Mouse (Mus musculus): ENCODE measurements around the gene Tapt1.
A peak's percentile ranks its signal among the peaks of the same experiment; 100 is the strongest.

Gene Tapt1

GRCm38 (mm10) chr5:44234606-44235005 lies 8.2 kb upstream of the Tapt1 start:
- DNase-seq (ENCODE audit: low spot score in 2 of 2), result no peak

GRCm38 (mm10) chr5:44233933-44234332 lies 7.5 kb upstream of the Tapt1 start:
- DNase-seq (ENCODE audit: low spot score in 2 of 2), result no peak

- DNase-seq (ENCODE audit: low spot score in 2 of 2), result no peak
Observed at GRCm38 (mm10) chr5:44228756-44229155, 2.3 kb upstream of the Tapt1 start.

- DNase-seq (ENCODE audit: low spot score in 2 of 2), result no peak
Observed at GRCm38 (mm10) chr5:44228323-44228722, 1.9 kb upstream of the Tapt1 start.

GRCm38 (mm10) chr5:44227462-44227840 lies 1.0 kb upstream of the Tapt1 start:
- no peak for DNase-seq (ENCODE audit: low spot score in 2 of 2)

GRCm38 (mm10) chr5:44225911-44226520 lies 410 bp downstream of the Tapt1 start:
- DNase-seq (ENCODE audit: low spot score in 2 of 2), result peak; percentile 15 to 38

- DNase-seq (ENCODE audit: low spot score in 2 of 2), result no peak
Observed at GRCm38 (mm10) chr5:44224916-44225600, 1.4 kb downstream of the Tapt1 start.

- DNase-seq (ENCODE audit: low spot score in 2 of 2), result peak; percentile 24 to 40
Observed at GRCm38 (mm10) chr5:44224251-44224650, 2.2 kb downstream of the Tapt1 start.

GRCm38 (mm10) chr5:44223341-44223881 lies 3.0 kb downstream of the Tapt1 start:
- DNase-seq (ENCODE audit: low spot score in 2 of 2), result no peak

GRCm38 (mm10) chr5:44220430-44220829 lies 6.0 kb downstream of the Tapt1 start:
- DNase-seq (ENCODE audit: low spot score in 2 of 2), result no peak

GRCm38 (mm10) chr5:44219871-44220270 lies 6.6 kb downstream of the Tapt1 start:
- no peak for DNase-seq (ENCODE audit: low spot score in 2 of 2)

GRCm38 (mm10) chr5:44218483-44218882 lies 7.9 kb downstream of the Tapt1 start:
- DNase-seq (ENCODE audit: low spot score in 2 of 2), result no peak

- DNase-seq (ENCODE audit: low spot score in 2 of 2), result no peak
Observed at GRCm38 (mm10) chr5:44217685-44218041, 8.8 kb downstream of the Tapt1 start.

GRCm38 (mm10) chr5:44217041-44217684 lies 9.3 kb downstream of the Tapt1 start:
- DNase-seq (ENCODE audit: low spot score in 2 of 2), result no peak

GRCm38 (mm10) chr5:44215118-44215517 lies 11.3 kb downstream of the Tapt1 start:
- DNase-seq (ENCODE audit: low spot score in 2 of 2), result no peak

GRCm38 (mm10) chr5:44214025-44214424 lies 12.4 kb downstream of the Tapt1 start:
- no peak for DNase-seq (ENCODE audit: low spot score in 2 of 2)

- DNase-seq (ENCODE audit: low spot score in 2 of 2), result no peak
Observed at GRCm38 (mm10) chr5:44213391-44213790, 13.0 kb downstream of the Tapt1 start.

GRCm38 (mm10) chr5:44211818-44212465 lies 14.5 kb downstream of the Tapt1 start:
- no peak for DNase-seq (ENCODE audit: low spot score in 2 of 2)

- no peak for DNase-seq (ENCODE audit: low spot score in 2 of 2)
Observed at GRCm38 (mm10) chr5:44207286-44207685, 19.1 kb downstream of the Tapt1 start.

- DNase-seq (ENCODE audit: low spot score in 2 of 2), result no peak
Observed at GRCm38 (mm10) chr5:44206651-44207050, 19.8 kb downstream of the Tapt1 start.

- DNase-seq (ENCODE audit: low spot score in 2 of 2), result no peak
Observed at GRCm38 (mm10) chr5:44203410-44203809, 23.0 kb downstream of the Tapt1 start.

GRCm38 (mm10) chr5:44201665-44202064 lies 24.8 kb downstream of the Tapt1 start:
- DNase-seq (ENCODE audit: low spot score in 2 of 2), result no peak
